Mouse (Mus musculus) spleen, adult 18-20 months (tissue): ENCODE results near the gene Fbxw26.
"Not testable (repeated sequence)": the region's sequence is repeated elsewhere in the genome, so short reads cannot be mapped to it uniquely, and the experiment has no call there.

ENCODE experiments used
- DNase-seq, 2 experiments: peaks; one replicate each; pipeline ENCODE4 v3.0.0; 2022; ENCODE audit warnings: mixed read lengths in 2 of 2

Gene Fbxw26

GRCm38 (mm10) chr9:109745989-109746388, at the start of gene Fbxw26:
TSS of gene Fbxw26 (minus strand) at chr9:109746089.
- not testable (repeated sequence) for DNase-seq

GRCm38 (mm10) chr9:109795221-109795620, 49.3 kb upstream of the Fbxw26 start:
- no peak for DNase-seq

DNA sequence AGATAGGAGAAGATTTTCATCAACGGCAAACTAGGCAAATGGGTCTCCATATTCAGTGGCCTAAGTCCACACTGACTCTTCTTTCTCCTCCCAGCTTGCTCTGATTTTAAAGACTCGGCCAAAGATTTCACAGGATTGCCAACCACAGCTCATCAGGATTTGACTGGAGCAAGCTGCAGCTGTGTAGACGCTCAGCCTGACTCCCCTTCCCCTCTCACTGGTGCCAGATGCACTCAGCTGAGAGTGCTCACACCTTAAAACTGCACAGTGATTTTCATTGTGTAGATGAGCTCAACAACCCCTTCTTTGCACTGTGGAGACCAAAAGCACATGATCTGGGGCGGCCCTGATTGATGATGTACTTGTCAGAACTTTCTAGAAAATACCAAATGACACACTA, 44.7 kb upstream of the Fbxw26 start, which contains the start of gene Fbxw27:
Fbxw27 (minus strand) TSS at position 101 of the 400 bp plus-strand sequence.
- not testable (repeated sequence) for DNase-seq

DNA sequence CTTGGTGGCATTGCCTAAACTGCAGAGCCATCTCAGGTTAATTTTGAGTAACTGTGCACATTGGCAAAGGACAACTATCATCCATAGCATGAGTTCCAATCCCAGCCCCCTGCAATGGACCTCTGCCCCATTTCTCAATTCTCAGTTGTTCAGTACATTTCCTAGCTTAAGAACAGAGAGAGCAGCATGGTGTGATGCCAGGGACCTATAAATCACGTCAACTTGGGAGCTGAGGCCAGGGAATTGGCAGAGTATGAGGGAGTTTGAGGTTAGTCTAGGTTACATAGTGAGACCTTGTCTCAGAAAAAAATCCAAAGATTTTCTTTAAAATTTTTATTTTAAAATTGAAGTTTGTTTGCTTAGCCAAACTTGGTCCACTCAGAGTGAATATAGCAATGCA, 21.0 kb upstream of the Fbxw26 start:
- DNase-seq: not testable (repeated sequence)

- DNase-seq: not testable (repeated sequence)
These were observed 43.3 kb downstream of the Fbxw26 start, which contains the start of gene Fbxw18 for GRCm38 (mm10) chr9:109702600-109702999. TSS of gene Fbxw18 (minus strand) at chr9:109702700.

DNA sequence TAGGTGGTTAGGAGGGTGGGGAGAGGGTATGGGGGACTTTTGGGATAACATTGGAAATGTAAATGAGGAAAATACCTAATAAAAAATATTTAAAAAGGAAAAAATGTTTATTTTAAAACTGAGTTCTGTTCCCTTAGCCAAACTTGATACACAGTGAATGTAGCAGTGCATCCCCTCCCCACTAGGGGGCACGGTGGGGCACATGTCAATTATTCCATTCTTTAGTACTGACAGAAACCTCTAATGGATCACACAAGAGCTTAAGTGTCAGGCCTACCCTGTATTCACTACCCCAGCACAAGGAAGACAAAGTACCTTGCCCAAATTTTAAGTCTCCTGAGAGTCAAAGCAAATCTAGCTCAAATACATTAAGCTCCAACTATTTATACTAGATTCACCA, 60.6 kb downstream of the Fbxw26 start:
- DNase-seq: peak in 1 of 2 experiments; percentile 33
